Mouse (Mus musculus): ENCODE measurements at regions not wholly inside any gene's neighbourhood (a gene's known extent, or its start where the extent isn't known, plus 50 kb on each side); places are given as distances from the start of the nearest gene placed in this dataset.

DNA sequence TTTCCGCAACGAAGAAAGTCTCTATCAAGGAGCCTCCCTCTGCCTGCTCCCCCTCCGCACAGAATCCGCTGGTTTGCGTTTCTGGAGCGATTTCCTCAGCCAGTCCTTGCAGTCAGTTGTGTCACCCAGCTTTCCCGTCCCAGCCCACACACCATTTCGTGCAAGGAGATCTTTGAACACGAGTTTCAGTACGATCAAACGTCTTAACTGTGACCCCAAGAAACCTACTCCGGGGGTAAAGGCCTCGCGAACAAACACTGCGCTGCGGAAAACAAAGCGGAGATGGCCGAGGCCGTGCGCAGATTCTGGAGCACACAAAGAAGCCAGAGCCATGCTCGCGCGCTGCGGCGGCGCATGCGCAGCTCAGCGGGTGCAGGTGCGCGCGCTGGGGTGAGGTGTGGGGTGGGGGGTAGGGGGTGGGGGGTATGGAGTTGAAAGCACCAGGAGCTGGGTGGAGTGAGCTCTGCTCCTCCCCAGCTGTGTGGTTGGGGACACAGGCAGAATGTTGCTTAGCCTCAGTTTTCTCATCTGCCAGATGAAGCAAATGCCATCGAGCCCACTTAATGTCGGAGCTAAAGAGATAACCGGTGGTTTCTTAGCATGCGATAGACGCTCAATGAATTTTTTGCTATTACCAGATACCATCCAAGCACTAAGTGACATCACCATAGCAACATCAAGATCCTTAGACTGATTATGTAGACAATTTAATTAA, 52.8 kb upstream of the Nfe2l3 start:
- WGBS, result 5% methylated on average over 36 of the region's 36 CpGs
- Histone ChIP-seq H3K36me3 (ENCODE audit: insufficient read depth, low read length) (no peaks in the 10 kb centered on the region), H3K27ac (ENCODE audit: low read length) (peak overlapping the region; percentile 27; the same call in 1 of the 2 replicates), H3K4me3 (ENCODE audit: low read depth, low read length) (peak overlapping the region; percentile 33), H3K27me3 (replicated peaks; ENCODE audit: insufficient read depth, low read length) (no peaks in the 10 kb centered on the region), H3K9ac (replicated peaks; ENCODE audit: low read depth) (peak overlapping the region; percentile 41; the same call in 1 of the 2 replicates), H3K9me3 (ENCODE audit: low read length) (no peaks in the 10 kb centered on the region), H3K4me2 (replicated peaks; ENCODE audit: low read depth, low read length) (peak overlapping the region; percentile 69), H3K4me1 (ENCODE audit: insufficient read depth, low read depth, low read length) (no peaks in the 10 kb centered on the region)
- no peak for TF ChIP-seq CTCF (IDR thresholded peaks at IDR 0.05)
- no peak for TF ChIP-seq EP300 (IDR thresholded peaks at IDR 0.05)
- peak; percentile 62 for ATAC-seq
- peak; percentile 54 for DNase-seq (ENCODE audit: low spot score)

DNA sequence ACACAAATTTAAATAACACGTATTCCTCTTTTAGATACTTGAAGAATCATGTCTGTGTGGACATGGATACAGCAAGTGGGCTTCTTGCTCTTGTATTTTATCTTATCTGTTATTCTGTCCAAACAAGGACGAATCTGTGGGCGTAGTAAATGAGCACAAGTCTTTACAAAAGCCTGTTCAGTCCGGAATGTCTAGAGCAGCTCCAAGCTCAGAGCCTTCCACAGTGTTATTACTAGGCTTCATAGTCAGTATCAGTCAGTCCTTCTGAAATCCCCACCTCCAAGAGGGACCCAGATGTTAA, 52.2 kb upstream of the Nfe2l3 start:
- no peak for ATAC-seq
- no peak overlapping the region for H3K9ac ChIP-seq (replicated peaks; ENCODE audit: low read depth)
- DNase-seq (ENCODE audit: low spot score), result no peak
- no peak overlapping the region for H3K27ac ChIP-seq (ENCODE audit: low read length)
- no peak overlapping the region for H3K4me3 ChIP-seq (ENCODE audit: low read depth, low read length)
- no peaks in the 10 kb centered on the region for H3K36me3 ChIP-seq (ENCODE audit: insufficient read depth, low read length)
- no peaks in the 10 kb centered on the region for H3K4me1 ChIP-seq (ENCODE audit: insufficient read depth, low read depth, low read length)
- H3K4me2 ChIP-seq (replicated peaks; ENCODE audit: low read depth, low read length), result peak overlapping the region; percentile 69; the same call in 1 of the 2 replicates
- H3K27me3 ChIP-seq (replicated peaks; ENCODE audit: insufficient read depth, low read length), result no peaks in the 10 kb centered on the region
- WGBS, result 61% methylated on average over 4 of the region's 4 CpGs
- no peaks in the 10 kb centered on the region for H3K9me3 ChIP-seq (ENCODE audit: low read length)
- no peak for TF ChIP-seq CTCF (IDR thresholded peaks at IDR 0.05)
- no peak for TF ChIP-seq EP300 (IDR thresholded peaks at IDR 0.05)

DNA sequence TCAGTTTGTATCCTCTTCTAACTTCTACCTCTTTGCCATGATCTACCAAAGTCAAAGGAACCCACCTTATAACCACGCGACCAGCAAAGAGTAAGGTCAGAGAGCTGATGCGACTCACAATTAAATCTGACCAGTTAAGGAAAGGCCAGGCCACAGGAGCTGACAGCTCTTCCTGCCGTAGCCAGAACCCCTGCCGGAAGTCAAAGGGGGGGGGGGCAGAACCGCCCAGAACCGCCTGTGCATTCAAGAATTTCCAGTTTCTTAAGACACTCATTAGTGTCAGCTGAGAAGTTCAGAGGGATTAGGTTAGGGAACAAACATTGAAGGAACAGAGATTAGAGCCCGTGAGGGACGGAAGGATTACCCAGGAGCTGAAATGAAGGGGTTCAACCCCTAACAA, 51.0 kb upstream of the Nfe2l3 start:
- Histone ChIP-seq H3K36me3 (ENCODE audit: insufficient read depth, low read length) (no peaks in the 10 kb centered on the region), H3K27me3 (replicated peaks; ENCODE audit: insufficient read depth, low read length) (no peaks in the 10 kb centered on the region), H3K27ac (ENCODE audit: low read length) (no peak overlapping the region), H3K4me3 (ENCODE audit: low read depth, low read length) (no peak overlapping the region), H3K9ac (replicated peaks; ENCODE audit: low read depth) (no peak overlapping the region), H3K4me1 (ENCODE audit: insufficient read depth, low read depth, low read length) (no peaks in the 10 kb centered on the region), H3K4me2 (replicated peaks; ENCODE audit: low read depth, low read length) (no peak overlapping the region), H3K9me3 (ENCODE audit: low read length) (no peaks in the 10 kb centered on the region)
- peak; percentile 50 for ATAC-seq
- TF ChIP-seq CTCF (IDR thresholded peaks at IDR 0.05) (no peak), EP300 (IDR thresholded peaks at IDR 0.05) (no peak)
- peak; percentile 58 for DNase-seq (ENCODE audit: low spot score)
- WGBS, result 22% methylated on average over 9 of the region's 9 CpGs

MicroRNA genes in the stretch of these regions (microRNA counts, 519-probe panel; counts per million panel counts)
- 6,621 counts per million, percentile 88 among the panel's probes with 10 or more counts for microRNA mmu-miR-148a

Small RNAs in the stretch of these regions (microRNA-seq; reads per million reads assigned to microRNA genes)
- 649 reads per million, percentile 71 among the genes with 10 or more reads in this experiment for gene Mir148a

All from lung, postnatal 0 days (tissue).